Mouse (Mus musculus): ENCODE data around the gene Tmem132a. TPM values are rescaled to one million over a fixed set of nuclear protein-coding genes. Genes with fewer than 3 reads are reported as not detected.

Gene Tmem132a
- polyA plus RNA-seq, 1 experiment from 2014 or later, result 56.2 TPM

Other genes starting within 250 kb of the Tmem132a start
- 0.25 and 0.86 TPM in 2 replicates for gene Vwce, start 235.7 kb downstream of the Tmem132a start, polyA plus RNA-seq (2014; fragmentation: Nextera tagmentation; extraction: Ambion mirVana)
- not detected in 2 replicates for gene Pga5, start 191.9 kb downstream of the Tmem132a start, polyA plus RNA-seq (2014; fragmentation: Nextera tagmentation; extraction: Ambion mirVana)
- gene Vps37c, start 181.2 kb downstream of the Tmem132a start, polyA plus RNA-seq (2014; fragmentation: Nextera tagmentation; extraction: Ambion mirVana), result 23.9 and 27.2 TPM in 2 replicates
- not detected in 2 replicates for gene Cd5, start 130.9 kb downstream of the Tmem132a start, polyA plus RNA-seq (2014; fragmentation: Nextera tagmentation; extraction: Ambion mirVana)
- gene Cd6, start 39.9 kb downstream of the Tmem132a start, polyA plus RNA-seq (2014; fragmentation: Nextera tagmentation; extraction: Ambion mirVana), result not detected in 2 replicates
- 0.13 and 0.37 TPM in 2 replicates for gene Slc15a3, start 30.2 kb downstream of the Tmem132a start, polyA plus RNA-seq (2014; fragmentation: Nextera tagmentation; extraction: Ambion mirVana)
- gene Tmem109, start 12.1 kb upstream of the Tmem132a start, polyA plus RNA-seq (2014; fragmentation: Nextera tagmentation; extraction: Ambion mirVana), result 44.1 and 44.9 TPM in 2 replicates
- gene Prpf19, start 25.3 kb upstream of the Tmem132a start, polyA plus RNA-seq (2014; fragmentation: Nextera tagmentation; extraction: Ambion mirVana), result 50.4 and 58.6 TPM in 2 replicates
- not detected in 2 replicates for gene Zp1, start 50.7 kb upstream of the Tmem132a start, polyA plus RNA-seq (2014; fragmentation: Nextera tagmentation; extraction: Ambion mirVana)
- gene Ptgdr2, start 67.2 kb upstream of the Tmem132a start, polyA plus RNA-seq (2014; fragmentation: Nextera tagmentation; extraction: Ambion mirVana), result 0.10 TPM in 1 of 2 replicates, not detected in the other
- 17.5 and 20.1 TPM in 2 replicates for gene Ccdc86, start 79.3 kb upstream of the Tmem132a start, polyA plus RNA-seq (2014; fragmentation: Nextera tagmentation; extraction: Ambion mirVana)
- 0.17 TPM in 1 of 2 replicates, not detected in the other for gene Ms4a10, start 104.7 kb upstream of the Tmem132a start, polyA plus RNA-seq (2014; fragmentation: Nextera tagmentation; extraction: Ambion mirVana)
- gene Ms4a15, start 123.3 kb upstream of the Tmem132a start, polyA plus RNA-seq (2014; fragmentation: Nextera tagmentation; extraction: Ambion mirVana), result not detected in 2 replicates
- not detected in 2 replicates for gene Ms4a18, start 148.1 kb upstream of the Tmem132a start, polyA plus RNA-seq (2014; fragmentation: Nextera tagmentation; extraction: Ambion mirVana)
- gene Ms4a8a, start 211.2 kb upstream of the Tmem132a start, polyA plus RNA-seq (2014; fragmentation: Nextera tagmentation; extraction: Ambion mirVana), result not detected in 2 replicates

Measured in hindbrain, embryonic 11.5 days (tissue).